Mouse (Mus musculus): ENCODE results near the gene Mnd1. TPM values are rescaled to one million over a fixed set of nuclear protein-coding genes. Genes with fewer than 3 reads are reported as not detected.

The Mnd1 gene
- polyA plus RNA-seq, 1 experiment from 2014 or later: 12.3 TPM

DNA sequence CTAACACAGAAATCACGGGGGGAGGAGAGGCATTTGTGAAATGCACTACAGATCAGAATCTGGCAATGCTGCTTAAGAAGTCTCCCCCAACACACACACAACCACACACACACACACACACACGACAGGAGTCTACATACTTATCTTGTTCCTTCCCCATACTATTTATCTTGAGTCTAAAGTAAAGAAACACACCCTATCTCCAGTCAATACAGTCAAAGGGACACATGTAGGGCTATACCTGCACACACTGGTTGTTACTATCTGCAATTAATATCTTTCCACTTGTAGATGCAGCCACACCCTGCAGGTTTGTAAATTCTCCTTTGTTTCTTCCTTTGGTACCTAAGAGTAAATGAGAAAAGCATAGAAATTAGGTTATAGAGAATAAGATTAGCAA lies 22.2 kb upstream of the Mnd1 start:
- peaks cover 36% of the 10 kb centered on the region for H3K4me1 ChIP-seq
- no peaks in the 10 kb centered on the region for H3K27me3 ChIP-seq (ENCODE audit: low read depth, poor library complexity, severe bottlenecking)
- DNase-seq (ENCODE audit: low spot score): no peak
- no peaks in the 10 kb centered on the region for H3K9me3 ChIP-seq (replicated peaks)
- 90% methylated on average over 2 of the region's 2 CpGs for WGBS
- H3K27ac ChIP-seq (replicated peaks): no peak overlapping the region
- H3K36me3 ChIP-seq: peaks cover 49% of the 10 kb centered on the region
- no peak overlapping the region for H3K4me3 ChIP-seq

DNA sequence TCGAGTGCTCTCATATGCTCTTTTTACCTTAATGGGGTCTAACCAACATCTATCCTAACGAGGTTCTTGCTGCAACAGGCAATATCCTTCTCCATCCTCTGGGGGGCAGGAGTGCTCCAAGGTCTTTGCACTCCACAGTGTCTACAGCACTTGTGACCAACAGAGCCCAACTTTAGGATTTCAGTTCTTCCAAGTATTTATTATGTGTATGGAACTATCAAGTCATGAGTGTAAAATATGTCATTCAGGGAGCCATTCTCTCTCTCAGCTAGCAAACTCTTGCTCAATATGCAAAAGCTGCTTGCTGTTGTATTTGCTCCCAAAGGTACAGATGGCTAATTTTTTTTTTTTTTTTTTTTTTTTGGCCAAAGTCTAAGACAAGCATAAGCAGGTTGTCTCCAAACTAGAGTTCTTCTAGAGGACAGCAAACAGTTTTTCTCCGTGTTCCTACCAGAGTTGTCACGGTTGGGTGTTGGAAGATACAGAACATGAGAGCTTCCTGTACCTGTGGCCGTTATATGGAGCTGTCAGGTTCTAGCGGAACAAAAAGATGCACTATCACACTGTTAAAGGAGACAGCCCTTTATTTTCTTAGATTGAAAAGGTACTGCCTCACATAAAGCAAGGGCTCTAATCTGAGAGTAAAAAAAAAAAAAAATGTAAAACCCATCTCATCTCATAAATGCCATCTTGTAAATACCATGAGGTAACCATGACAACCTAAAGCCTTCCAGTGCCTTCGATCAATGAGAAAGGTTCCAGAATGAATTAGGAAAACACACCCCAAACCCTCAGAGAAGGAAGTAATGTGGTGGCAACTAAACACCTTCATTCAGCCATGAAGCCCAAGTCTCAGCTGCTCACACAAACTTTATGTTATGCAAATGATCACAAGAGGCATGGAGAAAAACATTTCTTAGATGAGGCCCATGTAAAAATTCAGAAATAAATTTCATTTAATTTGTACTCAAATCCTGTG lies 20.0 kb upstream of the Mnd1 start:
- H3K4me1 ChIP-seq: peaks cover 22% of the 10 kb centered on the region
- WGBS: 51% methylated on average over 7 of the region's 7 CpGs
- no peak overlapping the region for H3K27ac ChIP-seq (replicated peaks)
- H3K9me3 ChIP-seq (replicated peaks): no peaks in the 10 kb centered on the region
- peaks cover 71% of the 10 kb centered on the region for H3K36me3 ChIP-seq
- no peak overlapping the region for H3K4me3 ChIP-seq
- peak; percentile 67 for DNase-seq (ENCODE audit: low spot score)
- no peaks in the 10 kb centered on the region for H3K27me3 ChIP-seq (ENCODE audit: low read depth, poor library complexity, severe bottlenecking)

DNA sequence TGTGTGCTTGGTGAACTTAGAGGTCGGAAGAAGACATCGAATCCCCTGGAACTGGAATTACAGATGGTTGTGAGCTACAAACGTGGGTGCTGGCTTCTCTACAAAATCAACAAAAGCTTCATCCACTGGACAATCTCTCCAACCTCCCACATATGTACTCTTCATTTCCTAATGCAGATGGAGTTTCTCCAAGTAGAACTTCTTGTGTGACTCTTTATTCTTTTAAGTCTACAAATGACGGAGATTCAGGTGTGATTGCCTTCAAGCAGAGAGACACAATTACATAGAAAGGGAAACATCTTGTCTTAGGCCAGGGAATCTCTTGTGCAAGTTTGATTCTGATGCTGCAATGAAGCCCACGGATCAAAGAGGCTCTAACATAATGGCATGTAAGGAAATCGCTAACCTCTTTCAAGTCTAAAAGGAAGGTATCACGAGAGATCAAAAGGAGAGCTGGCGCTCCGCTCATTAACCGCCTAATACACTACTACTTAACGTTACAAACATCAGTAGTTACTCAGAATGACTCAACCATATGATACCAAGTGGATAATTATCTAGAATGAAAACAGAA lies 18.1 kb upstream of the Mnd1 start, which contains the start of gene Gm6525:
TSS of gene Gm6525 (plus strand) at position 524 of the 574 bp plus-strand sequence.
- Histone ChIP-seq H3K4me3 (no peak within 1 kb of the TSS), H3K27ac (replicated peaks) (no peak within 1 kb of the TSS), H3K4me1 (peaks cover 18% of the 10 kb centered on the region), H3K36me3 (peaks cover 82% of the 10 kb centered on the region), H3K27me3 (ENCODE audit: low read depth, poor library complexity, severe bottlenecking) (no peaks in the 10 kb centered on the region), H3K9me3 (replicated peaks) (no peaks in the 10 kb centered on the region)
- WGBS: 86% methylated on average over 11 of the region's 11 CpGs
- no peak for DNase-seq (ENCODE audit: low spot score)

DNA sequence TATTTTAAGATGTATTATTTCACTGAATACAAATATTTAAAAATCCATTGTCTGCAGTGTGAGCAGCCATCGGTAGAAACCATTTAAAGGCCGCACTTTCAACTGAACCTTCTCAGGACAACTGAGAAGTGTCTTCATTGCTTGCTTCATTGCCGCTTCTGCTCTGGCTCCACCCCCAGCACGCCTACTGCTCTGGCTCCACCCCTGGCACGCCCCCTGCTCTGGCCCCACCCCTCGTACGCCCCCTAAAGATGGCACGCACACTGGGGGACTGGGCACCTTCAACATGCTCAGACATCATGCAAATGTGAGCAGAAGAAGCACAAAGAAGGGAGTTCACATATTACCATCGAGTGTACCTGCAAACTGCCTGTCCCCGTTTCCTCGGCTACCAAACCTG lies 16.8 kb upstream of the Mnd1 start:
- 52% methylated on average over 11 of the region's 11 CpGs for WGBS
- H3K36me3 ChIP-seq: peaks cover 82% of the 10 kb centered on the region
- DNase-seq (ENCODE audit: low spot score): no peak

DNA sequence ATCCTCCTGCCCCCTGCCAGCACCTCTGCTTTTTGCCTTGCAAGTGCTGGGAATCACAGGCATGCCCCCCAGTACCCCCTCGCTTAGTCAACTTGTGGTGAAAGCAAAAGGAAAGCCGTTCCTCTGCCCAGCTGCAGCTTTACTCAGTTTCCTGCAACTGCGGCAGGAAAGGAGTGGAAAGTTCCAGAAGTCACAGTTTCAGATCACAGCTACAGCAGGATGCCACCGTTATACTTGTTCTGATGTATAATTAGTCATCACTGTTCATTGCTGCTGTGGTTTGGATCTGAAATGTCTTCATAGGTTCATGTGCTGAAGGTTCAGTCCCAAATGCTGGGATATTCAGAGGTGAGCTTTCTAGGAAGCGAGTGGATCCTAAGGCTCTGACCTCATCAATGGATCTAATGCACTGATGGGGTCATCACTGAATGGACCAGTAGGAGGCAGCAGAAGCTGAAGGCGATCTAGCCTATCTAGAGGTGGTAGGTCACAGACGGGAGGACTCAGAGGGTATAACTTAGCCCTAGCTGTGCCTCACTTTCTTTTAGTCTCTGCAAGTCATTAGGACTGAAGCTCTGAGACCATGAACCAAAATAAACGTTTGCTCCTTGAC lies 13.9 kb upstream of the Mnd1 start:
- DNase-seq (ENCODE audit: low spot score): no peak
- Histone ChIP-seq H3K27me3 (ENCODE audit: low read depth, poor library complexity, severe bottlenecking) (no peaks in the 10 kb centered on the region), H3K4me1 (peaks cover 3% of the 10 kb centered on the region; the same call in 1 of the 2 replicates), H3K9me3 (replicated peaks) (no peaks in the 10 kb centered on the region), H3K4me3 (no peak overlapping the region), H3K27ac (replicated peaks) (no peak overlapping the region), H3K36me3 (peaks cover 95% of the 10 kb centered on the region)
- 73% methylated on average over 8 of the region's 8 CpGs for WGBS

More for the DNA sequence above, 16.8 kb upstream of the Mnd1 start:
- Histone ChIP-seq H3K27me3 (ENCODE audit: low read depth, poor library complexity, severe bottlenecking) (no peaks in the 10 kb centered on the region), H3K9me3 (replicated peaks) (no peaks in the 10 kb centered on the region), H3K4me1 (peaks cover 18% of the 10 kb centered on the region), H3K27ac (replicated peaks) (no peak overlapping the region), H3K4me3 (no peak overlapping the region)

DNA sequence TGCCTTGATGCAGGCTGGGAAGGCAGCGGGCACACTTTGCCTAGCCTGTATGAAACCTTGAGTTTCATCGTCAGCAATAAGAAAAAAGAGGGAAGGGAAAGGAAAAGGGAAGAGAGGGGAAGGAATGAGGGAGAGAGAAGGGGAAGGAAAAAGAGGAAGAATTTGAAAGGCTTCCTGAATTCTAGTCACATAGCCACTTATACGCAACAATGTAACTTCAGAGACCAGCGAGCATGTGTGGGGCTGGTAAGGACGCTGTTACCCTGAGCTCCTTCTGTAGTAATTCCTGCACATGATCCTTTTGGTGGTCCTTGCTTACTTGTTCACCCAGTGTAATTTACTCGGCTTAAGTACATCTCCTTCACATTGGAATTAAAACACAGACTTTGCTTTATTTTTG lies 13.4 kb upstream of the Mnd1 start:
- H3K36me3 ChIP-seq: peaks cover 96% of the 10 kb centered on the region
- H3K27ac ChIP-seq (replicated peaks): no peak overlapping the region
- H3K9me3 ChIP-seq (replicated peaks): no peaks in the 10 kb centered on the region
- WGBS: 92% methylated on average over 6 of the region's 6 CpGs
- H3K4me3 ChIP-seq: no peak overlapping the region
- no peak for DNase-seq (ENCODE audit: low spot score)
- peaks cover 3% of the 10 kb centered on the region; the same call in 1 of the 2 replicates for H3K4me1 ChIP-seq
- no peaks in the 10 kb centered on the region for H3K27me3 ChIP-seq (ENCODE audit: low read depth, poor library complexity, severe bottlenecking)

DNA sequence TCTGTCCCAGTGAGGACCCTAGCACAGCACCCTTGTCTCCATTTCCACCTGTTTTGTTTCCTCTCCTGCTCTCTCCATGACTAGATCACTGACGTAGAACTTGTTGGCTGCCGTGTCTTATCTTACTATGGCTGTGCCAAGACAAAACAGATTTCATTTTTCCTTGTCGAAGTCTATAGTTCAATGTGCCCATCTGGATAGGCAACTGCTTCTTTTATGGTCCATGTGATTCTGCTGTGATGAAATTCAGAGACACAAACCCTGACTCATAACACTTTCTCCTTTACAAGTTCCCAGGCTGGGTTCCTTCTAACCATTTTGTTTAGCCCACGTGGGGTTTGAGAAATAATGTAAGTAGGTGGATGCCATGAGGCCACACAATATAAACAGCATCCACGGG lies 10.5 kb upstream of the Mnd1 start:
- no peak overlapping the region for H3K4me3 ChIP-seq
- no peaks in the 10 kb centered on the region for H3K9me3 ChIP-seq (replicated peaks)
- DNase-seq (ENCODE audit: low spot score): no peak
- H3K27me3 ChIP-seq (ENCODE audit: low read depth, poor library complexity, severe bottlenecking): no peaks in the 10 kb centered on the region
- H3K4me1 ChIP-seq: no peaks in the 10 kb centered on the region
- H3K36me3 ChIP-seq: peaks cover 89% of the 10 kb centered on the region
- no peak overlapping the region for H3K27ac ChIP-seq (replicated peaks)
- 93% methylated on average over 5 of the region's 5 CpGs for WGBS

DNA sequence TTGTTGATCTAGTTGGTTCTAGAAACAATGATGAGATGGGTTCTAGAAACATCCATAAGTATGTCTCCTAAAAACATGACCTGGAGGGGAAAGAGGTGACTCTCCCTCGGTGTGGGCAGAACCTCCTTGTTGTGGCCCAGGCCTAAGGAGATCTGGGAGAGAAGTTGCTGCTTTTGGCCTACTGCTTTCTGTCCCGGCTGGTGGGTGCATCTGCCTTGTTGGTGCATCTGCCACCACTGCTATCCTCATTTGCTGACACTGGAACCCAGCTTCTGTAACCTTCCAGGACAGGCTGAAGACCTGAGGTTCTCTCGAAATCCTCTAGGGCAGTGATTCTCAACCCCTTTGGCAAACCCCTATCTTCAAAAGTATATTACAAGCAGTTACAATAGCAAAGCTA lies 9.8 kb upstream of the Mnd1 start:
- Histone ChIP-seq H3K9me3 (replicated peaks) (no peaks in the 10 kb centered on the region), H3K27me3 (ENCODE audit: low read depth, poor library complexity, severe bottlenecking) (no peaks in the 10 kb centered on the region), H3K4me1 (no peaks in the 10 kb centered on the region), H3K36me3 (peaks cover 88% of the 10 kb centered on the region), H3K27ac (replicated peaks) (no peak overlapping the region), H3K4me3 (no peak overlapping the region)
- 89% methylated on average over 3 of the region's 3 CpGs for WGBS
- no peak for DNase-seq (ENCODE audit: low spot score)

DNA sequence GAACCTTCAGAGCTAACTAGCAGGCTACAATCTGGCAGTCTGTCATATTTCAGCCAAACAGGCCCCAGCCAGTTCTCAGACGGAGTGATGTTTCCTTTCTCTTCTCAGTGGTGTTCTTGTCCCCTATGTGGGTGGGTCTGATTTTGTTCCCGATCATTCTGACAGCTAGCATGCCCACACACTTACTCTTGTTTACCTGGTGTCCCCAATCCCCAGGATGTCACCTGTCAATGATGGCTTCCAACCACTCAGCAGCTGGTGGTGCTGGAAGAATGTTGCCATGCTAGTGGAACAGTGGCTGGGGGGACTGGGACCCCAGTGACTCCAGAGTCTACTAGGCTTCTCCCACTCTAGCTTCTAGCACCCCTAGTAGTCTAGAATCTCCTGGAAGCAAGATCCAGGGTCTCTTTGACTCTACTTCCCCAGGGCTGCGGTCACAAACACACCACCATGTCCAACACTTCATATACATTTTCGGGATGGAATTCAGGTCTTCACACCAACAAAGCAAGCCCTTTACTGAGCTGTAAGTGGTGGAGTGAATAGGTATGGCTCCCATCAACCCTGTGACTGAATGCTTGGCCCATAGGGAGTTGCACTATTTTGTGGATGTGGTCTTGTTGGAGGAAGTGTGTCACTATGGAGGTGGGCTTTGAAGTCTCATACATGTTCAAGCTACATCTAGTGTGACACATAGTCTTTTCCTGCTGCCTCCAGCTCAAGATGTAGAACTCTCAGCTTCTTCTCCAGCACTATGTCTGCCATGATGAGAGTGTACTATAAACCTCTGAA lies 2.2 kb upstream of the Mnd1 start:
- H3K9me3 ChIP-seq (replicated peaks): no peaks in the 10 kb centered on the region
- no peak overlapping the region for H3K4me3 ChIP-seq
- H3K4me1 ChIP-seq: peaks cover 14% of the 10 kb centered on the region
- H3K27ac ChIP-seq (replicated peaks): no peak overlapping the region
- WGBS: 84% methylated on average over 4 of the region's 4 CpGs
- DNase-seq (ENCODE audit: low spot score): no peak
- peaks cover 40% of the 10 kb centered on the region for H3K36me3 ChIP-seq
- no peaks in the 10 kb centered on the region for H3K27me3 ChIP-seq (ENCODE audit: low read depth, poor library complexity, severe bottlenecking)

DNA sequence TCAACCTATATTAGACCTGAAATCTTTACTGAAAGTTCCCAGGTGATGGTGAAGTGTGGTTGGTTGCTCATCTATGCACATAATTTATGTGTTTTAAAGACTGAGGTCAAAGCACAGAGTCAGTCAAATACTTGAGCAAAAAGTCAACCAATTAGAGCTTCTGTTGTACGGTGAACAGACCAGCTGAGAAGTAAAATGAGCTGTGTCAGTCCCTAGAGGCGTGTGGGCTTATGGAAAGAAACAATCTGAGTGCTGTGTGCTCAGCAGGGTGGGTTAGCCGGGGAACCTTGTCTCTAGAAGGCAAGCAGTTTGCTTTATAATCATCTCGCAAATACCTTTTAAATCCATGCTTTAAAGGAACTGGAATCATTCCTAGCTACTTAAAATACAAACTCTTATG lies 1.4 kb upstream of the Mnd1 start:
- Histone ChIP-seq H3K27me3 (ENCODE audit: low read depth, poor library complexity, severe bottlenecking) (no peaks in the 10 kb centered on the region), H3K4me3 (no peak overlapping the region), H3K27ac (replicated peaks) (no peak overlapping the region), H3K9me3 (replicated peaks) (no peaks in the 10 kb centered on the region), H3K4me1 (peaks cover 14% of the 10 kb centered on the region), H3K36me3 (peaks cover 33% of the 10 kb centered on the region)
- no peak for DNase-seq (ENCODE audit: low spot score)
- WGBS: 62% methylated on average over 4 of the region's 4 CpGs

DNA sequence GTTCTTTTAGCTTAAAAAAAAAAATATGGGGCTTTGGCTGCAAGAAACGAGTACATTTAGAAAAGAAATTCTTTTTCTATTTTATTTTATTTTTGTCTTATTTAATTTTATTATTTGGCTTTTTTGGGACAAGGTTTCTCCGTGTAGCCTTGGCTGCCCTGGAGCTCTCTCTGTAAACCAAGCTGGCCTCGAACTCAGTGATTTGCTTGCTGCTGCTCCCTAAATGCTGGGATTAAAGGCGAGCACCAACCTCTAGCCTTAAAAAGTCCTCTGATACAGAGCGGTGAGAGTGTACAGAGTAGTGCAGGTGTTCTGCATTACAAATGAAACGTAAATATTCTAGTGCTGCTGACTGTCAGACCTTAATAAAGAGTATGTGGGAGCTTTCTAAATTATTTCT lies 519 bp upstream of the Mnd1 start:
- peak overlapping the region; percentile 56; the same call in 1 of the 2 replicates for H3K4me3 ChIP-seq

DNA sequence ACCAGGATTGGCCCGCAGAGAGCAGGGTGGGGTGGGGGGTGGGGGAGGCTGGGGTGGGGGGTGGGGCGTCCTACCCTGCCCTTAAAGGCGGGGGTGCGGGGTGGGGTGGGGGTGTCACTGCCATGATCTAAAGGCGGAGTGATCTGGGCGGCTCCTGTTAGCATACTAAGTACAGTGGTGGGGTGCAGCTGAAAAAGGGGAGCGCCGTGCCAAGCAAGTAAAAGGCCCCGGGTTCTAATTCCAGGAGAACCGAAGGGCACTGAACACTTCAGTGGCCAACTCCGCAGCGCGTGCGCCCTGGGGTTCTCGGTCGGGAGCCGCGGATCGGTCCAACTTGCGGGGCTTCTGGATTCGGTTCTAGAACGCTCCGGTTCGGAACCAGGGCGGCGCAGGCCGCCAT lies 440 bp downstream of the Mnd1 start:
- no peak for DNase-seq (ENCODE audit: low spot score)
- WGBS: under 1% methylated on average over 27 of the region's 27 CpGs
- Histone ChIP-seq H3K9me3 (replicated peaks) (no peaks in the 10 kb centered on the region), H3K4me3 (peak overlapping the region; percentile 56), H3K36me3 (peaks cover 17% of the 10 kb centered on the region), H3K27me3 (ENCODE audit: low read depth, poor library complexity, severe bottlenecking) (no peaks in the 10 kb centered on the region), H3K4me1 (peaks cover 14% of the 10 kb centered on the region), H3K27ac (replicated peaks) (peak overlapping the region; percentile 90)

More for the DNA sequence above, 519 bp upstream of the Mnd1 start:
- Histone ChIP-seq H3K36me3 (peaks cover 25% of the 10 kb centered on the region), H3K27me3 (ENCODE audit: low read depth, poor library complexity, severe bottlenecking) (no peaks in the 10 kb centered on the region), H3K27ac (replicated peaks) (peak overlapping the region; percentile 90; the same call in 1 of the 2 replicates), H3K9me3 (replicated peaks) (no peaks in the 10 kb centered on the region), H3K4me1 (peaks cover 14% of the 10 kb centered on the region)
- DNase-seq (ENCODE audit: low spot score): no peak
- WGBS: 54% methylated on average over 6 of the region's 6 CpGs

Measured in midbrain, embryonic 10.5 days (tissue).